Mouse (Mus musculus) testis, adult 2 months (tissue): ENCODE measurements at regions not wholly inside any gene's neighbourhood (a gene's known extent, or its start where the extent isn't known, plus 50 kb on each side); places are given as distances from the start of the nearest gene placed in this dataset.

ENCODE experiments used
- CTCF ChIP-seq: fragments of 200-500 bp; IDR thresholded peaks from 2 replicates; pipeline ENCODE4 v1.5.1; 2012; ENCODE audit warnings: low read depth, mild to moderate bottlenecking, inconsistent platforms, low read length, moderate library complexity; ENCODE audit not compliant: control insufficient read depth, insufficient read depth, insufficient replicate concordance
- POLR2A ChIP-seq: fragments of 200-500 bp; IDR thresholded peaks from 2 replicates; pipeline ENCODE4 v1.6.1; 2012; ENCODE audit warnings: low read depth, mild to moderate bottlenecking, inconsistent platforms, low read length, moderate library complexity; ENCODE audit not compliant: control insufficient read depth

GRCm38 (mm10) chr17:4214970-4215369, 518.9 kb upstream of the Nox3 start:
- TF ChIP-seq CTCF (no peak), POLR2A (no peak)
